Comparison of ENCODE assay signal across 9 mouse cellular contexts in genomic region chr17:27971496-27971895, GRCm38 (mm10).
DNase-seq lines count a peak whose midpoint lies in the region; ATAC-seq lines count a peak whose summit lies in the region.
"Had no signal": no experiment of that assay in that cellular context is flagged by ENCODE, and none has a peak within 500 bp of the region (broad histone marks: within the 10 kb centered on the region; RNA-seq: fewer than 3 reads in every experiment).

No protein-coding gene starts in this region.

- H3K27ac ChIP-seq in kidney, embryonic 16.5 days (ENCODE audit: low read length), result no peak overlapping the region
- 0 out of 2 replicates have a peak overlapping the region, but pooled peaks have one; percentile 4 for H3K27ac ChIP-seq in stomach, embryonic 15.5 days

- no peak for ATAC-seq in kidney, embryonic 16.5 days (ENCODE audit: low FRiP score, low TSS enrichment)
- ATAC-seq in stomach, embryonic 15.5 days (ENCODE audit: insufficient read depth, low FRiP score, low read depth), result no peak

- H3K4me1 ChIP-seq in kidney, embryonic 16.5 days (ENCODE audit: insufficient read depth, low read length), result peaks cover 19% of the 10 kb centered on the region
- peaks cover 18% of the 10 kb centered on the region; the same call in 1 of the 2 replicates for H3K4me1 ChIP-seq in stomach, embryonic 15.5 days

- H3K36me3 ChIP-seq in kidney, embryonic 16.5 days (ENCODE audit: insufficient read depth, low read length), result peaks cover 1% of the 10 kb centered on the region; the same call in 1 of the 2 replicates
- H3K36me3 ChIP-seq in stomach, embryonic 15.5 days, result peaks cover under 1% of the 10 kb centered on the region; the same call in 1 of the 2 replicates

- H3K4me3 ChIP-seq in kidney, embryonic 16.5 days (ENCODE audit: low read length), result no peak overlapping the region
- H3K4me3 ChIP-seq in stomach, embryonic 15.5 days (replicated peaks), result no peak overlapping the region
- H3K4me3 ChIP-seq: embryonic facial prominence, embryonic 13.5 days had no signal

- no peaks in the 10 kb centered on the region for H3K27me3 ChIP-seq in kidney, embryonic 16.5 days (ENCODE audit: insufficient read depth, low read length)
- no peaks in the 10 kb centered on the region for H3K27me3 ChIP-seq in stomach, embryonic 15.5 days (replicated peaks)
- H3K27me3 ChIP-seq: embryonic facial prominence, embryonic 13.5 days had no signal

- H3K9ac ChIP-seq in kidney, embryonic 16.5 days (replicated peaks; ENCODE audit: low read length), result no peak overlapping the region
- H3K9ac ChIP-seq in stomach, embryonic 15.5 days, result no peak overlapping the region

- no peak overlapping the region for H3K4me2 ChIP-seq in kidney, embryonic 16.5 days (replicated peaks; ENCODE audit: low read depth, low read length)
- no peak overlapping the region for H3K4me2 ChIP-seq in stomach, embryonic 15.5 days
- H3K4me2 ChIP-seq: embryonic facial prominence, embryonic 13.5 days had no signal

- H3K9me3 ChIP-seq in kidney, embryonic 16.5 days (ENCODE audit: low read length), result no peaks in the 10 kb centered on the region
- H3K9me3 ChIP-seq in stomach, embryonic 15.5 days, result no peaks in the 10 kb centered on the region
- H3K9me3 ChIP-seq: embryonic facial prominence, embryonic 13.5 days had no signal

- 71% methylated on average over 9 of the region's 9 CpGs for WGBS in kidney, embryonic 16.5 days
- 71% methylated on average over 9 of the region's 9 CpGs for WGBS in stomach, embryonic 15.5 days

- intact Hi-C loops in heart, postnatal 10 days (cut with DNase I), result no loop called here
- intact Hi-C loops in left cerebral cortex, postnatal 4 days (cut with DNase I), result no loop called here

- peak; percentile 69 for DNase-seq in kidney, adult 18-20 months
- DNase-seq in cerebellum, postnatal 36 days, result peak; percentile 68 to 77
- peak; percentile 94 to 95 for DNase-seq in heart, postnatal 10 days
- DNase-seq in left cerebral cortex, postnatal 4 days, result peak; percentile 46
- DNase-seq in c-Kit-positive CD71-positive TER-119-positive erythroid progenitor cells, embryonic 14.5 days (ENCODE audit: low spot score), result no peak
- DNase-seq in spleen, postnatal 14 days (ENCODE audit: low spot score in 2 of 2), result no peak

Comparison
In these comparisons a context has a peak if more than half of its experiments do, and no peak if none do; other contexts are left out.
1. DNase-seq: peak in kidney, adult 18-20 months (single experiment), cerebellum, postnatal 36 days (2 of 2), heart, postnatal 10 days (2 of 2) and left cerebral cortex, postnatal 4 days (single experiment); none in c-Kit-positive CD71-positive TER-119-positive erythroid progenitor cells, embryonic 14.5 days (single experiment) and spleen, postnatal 14 days (0 of 2).